ENCODE assay signal across 28 mouse cellular contexts in the genomic region with DNA sequence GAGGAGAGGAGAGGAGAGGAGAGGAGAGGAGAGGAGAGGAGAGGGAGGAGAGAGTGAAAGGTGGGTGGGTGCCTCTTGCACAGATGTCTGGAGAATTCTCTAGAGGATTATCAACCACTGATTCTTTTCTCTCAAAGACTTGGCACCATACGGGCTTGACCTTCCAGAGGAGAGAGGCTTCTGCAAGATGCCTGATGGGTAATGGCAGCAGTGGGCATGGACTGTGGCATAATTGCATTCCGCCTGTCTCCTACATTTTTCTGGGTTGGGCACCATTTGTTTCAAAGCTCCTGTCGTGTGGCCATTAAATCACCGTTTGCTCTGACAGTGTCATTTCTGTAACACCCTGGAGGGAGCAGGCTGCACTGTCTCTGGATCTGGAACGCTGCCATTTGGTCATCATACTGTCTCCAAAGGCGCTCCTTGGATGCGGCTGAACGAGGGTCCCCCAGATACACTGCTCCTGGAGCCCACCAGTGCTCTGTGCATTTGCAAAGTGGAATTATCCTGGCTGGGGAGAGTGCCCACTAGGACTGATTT. TPM values are rescaled to one million over a fixed set of nuclear protein-coding genes. Genes with fewer than 3 reads are reported as not detected.
DNase-seq lines count a peak whose midpoint lies in the region; ATAC-seq and TF ChIP-seq lines count a peak whose summit lies in the region.
"Had no signal": no experiment of that assay in that cellular context is flagged by ENCODE, and none has a peak within 500 bp of the region (broad histone marks: within the 10 kb centered on the region; RNA-seq: fewer than 3 reads in every experiment).

No protein-coding gene starts in this region.

- H3K27me3 ChIP-seq in hindbrain, postnatal 0 days (ENCODE audit: insufficient read depth, low read length): no peaks in the 10 kb centered on the region
- no peaks in the 10 kb centered on the region for H3K27me3 ChIP-seq in hindbrain, embryonic 10.5 days (ENCODE audit: insufficient read depth, poor library complexity, severe bottlenecking)
- H3K27me3 ChIP-seq in neural tube, embryonic 14.5 days (ENCODE audit: control insufficient read depth, insufficient read depth, low read length): no peaks in the 10 kb centered on the region
- H3K27me3 ChIP-seq: embryonic facial prominence, embryonic 15.5 days; heart, embryonic 12.5 days; hindbrain, embryonic 12.5 days; intestine, embryonic 15.5 days; limb, embryonic 12.5 days; midbrain, embryonic 12.5 days had no signal

- H3K4me2 ChIP-seq in hindbrain, postnatal 0 days (ENCODE audit: low read depth, low read length): no peak overlapping the region
- H3K4me2 ChIP-seq in neural tube, embryonic 14.5 days (ENCODE audit: low read depth, low read length): no peak overlapping the region
- H3K4me2 ChIP-seq: embryonic facial prominence, embryonic 15.5 days; heart, embryonic 12.5 days; hindbrain, embryonic 12.5 days; intestine, embryonic 15.5 days; limb, embryonic 12.5 days; liver, embryonic 11.5 days; midbrain, embryonic 12.5 days had no signal

- no peak for TF ChIP-seq CTCF in hindbrain, postnatal 0 days (IDR thresholded peaks at IDR 0.05; ENCODE audit: low read depth)

- H3K36me3 ChIP-seq in hindbrain, postnatal 0 days (ENCODE audit: insufficient read depth, low read length): no peaks in the 10 kb centered on the region
- H3K36me3 ChIP-seq in hindbrain, embryonic 10.5 days: no peaks in the 10 kb centered on the region
- H3K36me3 ChIP-seq in neural tube, embryonic 14.5 days (ENCODE audit: control insufficient read depth, insufficient read depth, low read length): no peaks in the 10 kb centered on the region
- H3K36me3 ChIP-seq: embryonic facial prominence, embryonic 15.5 days; heart, embryonic 12.5 days; hindbrain, embryonic 12.5 days; intestine, embryonic 15.5 days; limb, embryonic 12.5 days; midbrain, embryonic 12.5 days had no signal

- 33% methylated on average over 8 of the region's 8 CpGs for WGBS in hindbrain, postnatal 0 days
- 79% methylated on average over 8 of the region's 8 CpGs for WGBS in hindbrain, embryonic 10.5 days
- 23% methylated on average over 8 of the region's 8 CpGs for WGBS in neural tube, embryonic 14.5 days

- H3K9me3 ChIP-seq in hindbrain, postnatal 0 days (ENCODE audit: low read length): no peaks in the 10 kb centered on the region
- no peaks in the 10 kb centered on the region for H3K9me3 ChIP-seq in hindbrain, embryonic 10.5 days
- H3K9me3 ChIP-seq in neural tube, embryonic 14.5 days (ENCODE audit: control insufficient read depth, low read length): no peaks in the 10 kb centered on the region
- H3K9me3 ChIP-seq: embryonic facial prominence, embryonic 15.5 days; hindbrain, embryonic 12.5 days; intestine, embryonic 15.5 days; midbrain, embryonic 12.5 days had no signal

- H3K4me1 ChIP-seq in hindbrain, postnatal 0 days (ENCODE audit: insufficient read depth, low read length): peaks cover 10% of the 10 kb centered on the region; the same call in 1 of the 2 replicates
- H3K4me1 ChIP-seq in hindbrain, embryonic 10.5 days (replicated peaks): no peaks in the 10 kb centered on the region
- peaks cover 4% of the 10 kb centered on the region; the same call in 1 of the 2 replicates for H3K4me1 ChIP-seq in neural tube, embryonic 14.5 days (ENCODE audit: control insufficient read depth, insufficient read depth, low read length)
- H3K4me1 ChIP-seq: heart, embryonic 12.5 days; intestine, embryonic 15.5 days; limb, embryonic 12.5 days had no signal

- no peak overlapping the region for H3K4me3 ChIP-seq in hindbrain, postnatal 0 days (ENCODE audit: low read length)
- no peak overlapping the region for H3K4me3 ChIP-seq in hindbrain, embryonic 10.5 days
- no peak overlapping the region for H3K4me3 ChIP-seq in neural tube, embryonic 14.5 days (ENCODE audit: low read depth, low read length)
- H3K4me3 ChIP-seq: embryonic facial prominence, embryonic 15.5 days; heart, embryonic 12.5 days; hindbrain, embryonic 12.5 days; intestine, embryonic 15.5 days; limb, embryonic 12.5 days; midbrain, embryonic 12.5 days had no signal

- H3K27ac ChIP-seq in hindbrain, postnatal 0 days: peak overlapping the region; percentile 42; the same call in 1 of the 2 replicates
- no peak overlapping the region for H3K27ac ChIP-seq in hindbrain, embryonic 10.5 days
- H3K27ac ChIP-seq in neural tube, embryonic 14.5 days (ENCODE audit: low read depth, low read length): no peak overlapping the region
- H3K27ac ChIP-seq: embryonic facial prominence, embryonic 15.5 days; hindbrain, embryonic 12.5 days; intestine, embryonic 15.5 days; limb, embryonic 12.5 days; macrophage; midbrain, embryonic 12.5 days had no signal

- peak; percentile 44; the same call in 1 of the 2 replicates for ATAC-seq in hindbrain, postnatal 0 days
- ATAC-seq in neural tube, embryonic 14.5 days (ENCODE audit: low read depth): no peak
- ATAC-seq: CD4-positive, CD25-positive, alpha-beta regulatory T cell, adult 4 months; intestine, embryonic 15.5 days; liver, postnatal 0 days; lung, postnatal 0 days; Patski had no signal

- peak; percentile 7 for DNase-seq in cerebellum, adult 9-11 months
- no peak for DNase-seq in cerebellum, adult 9-10 months
- peak; percentile 79 for DNase-seq in hindbrain, postnatal 0 days (ENCODE audit: low spot score)
- DNase-seq in hindbrain, embryonic 10.5 days (ENCODE audit: low spot score): no peak
- DNase-seq in neural tube, embryonic 10.5 days (ENCODE audit: extremely low spot score, low spot score): no peak
- no peak for DNase-seq in kidney, postnatal 25 days
- DNase-seq: adrenal gland, postnatal 36 days; gastrocnemius, postnatal 25 days; heart, adult 18-20 months; heart, postnatal 10 days; kidney, adult 8-10 months; kidney, postnatal 10 days; liver, postnatal 0 days; thymus, postnatal 14 days had no signal

- H3K9ac ChIP-seq in hindbrain, postnatal 0 days (replicated peaks; ENCODE audit: low read length): no peak overlapping the region
- peak overlapping the region; percentile 32; the same call in 1 of the 2 replicates for H3K9ac ChIP-seq in neural tube, embryonic 14.5 days (replicated peaks; ENCODE audit: low read depth, low read length)
- H3K9ac ChIP-seq: embryonic facial prominence, embryonic 15.5 days; heart, embryonic 12.5 days; hindbrain, embryonic 12.5 days; intestine, embryonic 15.5 days; limb, embryonic 12.5 days; liver, postnatal 0 days; midbrain, embryonic 12.5 days had no signal

RNA-seq across cellular contexts. Expression of a gene that starts 30.4 kb away (rescaled TPM):
- total RNA-seq in hindbrain, postnatal 0 days (2014; rRNA removed): 0.73 and 0.79 TPM in 2 replicates
- 2.3 and 2.7 TPM in 2 replicates for polyA plus RNA-seq in hindbrain, postnatal 0 days (2015; fragmentation: Nextera tagmentation; extraction: Ambion mirVana)
- polyA plus RNA-seq in hindbrain, embryonic 10.5 days (2016; fragmentation: Nextera tagmentation; extraction: Ambion mirVana): 1.3 and 2.1 TPM in 2 replicates
- polyA plus RNA-seq in neural tube, embryonic 14.5 days (2014; fragmentation: Nextera tagmentation; extraction: Ambion mirVana): 1.2 and 1.7 TPM in 2 replicates
- total RNA-seq: adrenal gland, adult 18-20 months; adrenal gland, postnatal 36 days; gastrocnemius, postnatal 25 days; heart, postnatal 10 days had no signal
- polyA plus RNA-seq: liver, postnatal 0 days; macrophage; Patski; spleen, adult 2 months had no signal

Comparison
In these comparisons a context has a peak if more than half of its experiments do, and no peak if none do; other contexts are left out.
1. DNase-seq: peak in cerebellum, adult 9-11 months (single experiment) and hindbrain, postnatal 0 days (single experiment); none in cerebellum, adult 9-10 months (single experiment), hindbrain, embryonic 10.5 days (single experiment), neural tube, embryonic 10.5 days (single experiment) and kidney, postnatal 25 days (0 of 2).